Mouse (Mus musculus) neural tube, embryonic 15.5 days (tissue): ENCODE results near the gene Flnc. TPM values are rescaled to one million over a fixed set of nuclear protein-coding genes. Genes with fewer than 3 reads are reported as not detected.
A peak's percentile ranks its signal among the peaks of the same experiment; 100 is the strongest.

Source experiments
- ATAC-seq: fragments of 200-750 bp; cut with Nextera tagmentation; 2 replicates; pipeline ENCODE4 v1.8.0; 2017; ENCODE audit warnings: mild to moderate bottlenecking, moderate TSS enrichment, moderate library complexity; ENCODE audit not compliant: low FRiP score
- H3K27ac ChIP-seq: fragments of 300-500 bp; sonication (generic); replicated peaks from 2 replicates; pipeline ENCODE4 v1.5.1; 2015; ENCODE audit warnings: mild to moderate bottlenecking, inconsistent platforms
- H3K27me3 ChIP-seq: fragments of 300-500 bp; sonication (generic); replicated peaks from 2 replicates; pipeline ENCODE4 v1.6.1; 2015; ENCODE audit warnings: inconsistent platforms
- H3K36me3 ChIP-seq: fragments of 300-500 bp; sonication (generic); 2 replicates; pipeline ENCODE4 v1.6.1; 2015; ENCODE audit warnings: inconsistent platforms
- H3K4me1 ChIP-seq: fragments of 300-500 bp; sonication (generic); 2 replicates; pipeline ENCODE4 v1.6.1; 2015; ENCODE audit warnings: inconsistent platforms
- H3K4me2 ChIP-seq: fragments of 300-500 bp; sonication (generic); 2 replicates; pipeline ENCODE4 v1.6.1; 2015; ENCODE audit warnings: inconsistent platforms, mild to moderate bottlenecking, moderate library complexity
- H3K4me3 ChIP-seq: fragments of 300-500 bp; sonication (generic); replicated peaks from 2 replicates; pipeline ENCODE4 v1.5.1; 2015; ENCODE audit warnings: mild to moderate bottlenecking, inconsistent platforms
- H3K9ac ChIP-seq: fragments of 300-500 bp; sonication (generic); replicated peaks from 2 replicates; pipeline ENCODE4 v1.6.1; 2015; ENCODE audit warnings: mild to moderate bottlenecking, inconsistent platforms
- H3K9me3 ChIP-seq: fragments of 300-500 bp; sonication (generic); replicated peaks from 2 replicates; pipeline ENCODE4 v1.6.1; 2016; ENCODE audit warnings: inconsistent platforms
- WGBS: fragments of 180-500 bp; shearing (Covaris S2); methylation state at CpG from one replicate; pipeline ENCODE4 v1.1.7; 2015; ENCODE audit warnings: mixed read lengths; 5-methylcytosine and 5-hydroxymethylcytosine counted together
- polyA plus RNA-seq: library from polyadenylated mRNA; unstranded; fragments of >200 nt; fragmentation: Nextera tagmentation; extraction: Ambion mirVana; gene quantifications from 2 replicates; pipeline ENCODE4 v1.2.1, GENCODE M21; 2015

Flnc gene
- polyA plus RNA-seq, 1 experiment from 2014 or later = 5.2 TPM

DNA sequence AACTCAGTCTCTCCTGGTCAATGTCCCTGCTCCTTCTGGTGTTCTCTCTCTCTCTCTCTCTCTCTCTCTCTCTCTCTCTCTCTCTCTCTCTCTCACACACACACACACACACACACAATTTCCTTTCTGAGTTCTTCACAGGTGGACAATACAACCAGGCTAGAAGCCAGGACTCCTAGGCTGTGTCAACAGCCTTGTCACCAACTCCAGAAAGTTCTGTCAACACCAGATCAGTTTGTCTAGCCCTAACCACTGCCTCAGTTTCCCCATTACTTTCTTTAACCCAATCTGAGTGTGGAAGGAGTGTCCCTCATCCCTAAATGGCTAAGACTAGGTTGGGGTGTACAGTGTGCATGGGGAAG, 399 bp upstream of the Flnc start:
- peaks cover 53% of the 10 kb centered on the region for H3K27me3 ChIP-seq
- ATAC-seq = no peak
- H3K4me1 ChIP-seq = peaks cover 49% of the 10 kb centered on the region
- no peaks in the 10 kb centered on the region for H3K9me3 ChIP-seq
- peak overlapping the region; percentile 45; the same call in 1 of the 2 replicates for H3K9ac ChIP-seq
- peak overlapping the region; percentile 73 for H3K4me2 ChIP-seq
- peak overlapping the region; percentile 45 for H3K4me3 ChIP-seq
- no peaks in the 10 kb centered on the region for H3K36me3 ChIP-seq
- H3K27ac ChIP-seq = no peak overlapping the region

DNA sequence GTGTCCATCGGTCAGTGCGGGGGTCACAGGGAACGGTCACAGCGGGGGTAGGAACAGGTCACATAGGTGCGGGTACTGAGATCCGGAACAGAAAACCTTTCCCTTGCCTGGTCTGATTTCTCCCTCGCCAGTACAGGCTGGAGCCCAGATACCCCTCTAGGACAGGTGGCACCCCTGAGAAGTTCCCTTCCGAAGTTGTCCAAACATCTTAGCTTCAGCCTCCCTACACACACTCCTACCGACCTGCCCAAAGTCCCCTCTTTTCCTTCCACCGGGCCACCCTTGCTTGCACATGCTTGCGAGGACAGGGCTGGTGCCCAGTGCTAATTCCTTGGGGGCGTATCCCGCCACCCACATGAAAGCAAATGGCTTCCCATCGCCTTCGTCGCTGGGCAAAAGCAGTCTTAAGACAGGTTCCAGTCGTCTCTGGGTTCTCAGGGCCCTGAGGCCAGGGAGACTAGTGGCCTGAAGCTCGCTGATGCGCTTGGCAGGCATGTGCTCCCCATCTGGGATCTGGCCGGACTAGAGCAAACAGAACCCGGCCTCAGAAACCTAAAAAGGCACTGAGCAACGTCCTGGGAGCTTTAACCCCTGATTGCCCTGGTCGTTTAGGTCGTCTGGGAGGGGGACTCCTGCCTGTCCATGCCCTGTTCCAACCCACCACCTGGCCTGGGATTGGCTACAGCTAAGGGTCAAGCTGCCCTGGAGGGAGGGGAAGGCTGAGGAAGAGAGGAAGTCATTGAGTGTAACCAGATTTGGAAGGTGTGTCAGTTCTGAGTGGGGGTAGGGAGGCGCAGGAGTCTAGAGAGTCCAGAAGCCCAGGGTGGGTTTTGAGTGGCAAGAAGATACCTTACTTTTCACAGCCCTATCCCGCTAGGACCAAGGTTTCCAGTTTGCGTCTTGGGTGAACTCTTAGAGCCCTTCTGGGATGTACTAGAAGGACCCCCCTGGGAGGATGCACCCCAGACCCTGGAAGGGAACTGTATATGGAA, 1.0 kb downstream of the Flnc start:
- Histone ChIP-seq H3K9me3 (no peaks in the 10 kb centered on the region), H3K4me3 (peak overlapping the region; percentile 45), H3K4me1 (peaks cover 49% of the 10 kb centered on the region), H3K27me3 (peaks cover 53% of the 10 kb centered on the region), H3K36me3 (no peaks in the 10 kb centered on the region), H3K4me2 (peak overlapping the region; percentile 73), H3K27ac (peak overlapping the region; percentile 76), H3K9ac (peak overlapping the region; percentile 45)
- no peak for ATAC-seq
- 8% methylated on average over 27 of the region's 27 CpGs for WGBS

DNA sequence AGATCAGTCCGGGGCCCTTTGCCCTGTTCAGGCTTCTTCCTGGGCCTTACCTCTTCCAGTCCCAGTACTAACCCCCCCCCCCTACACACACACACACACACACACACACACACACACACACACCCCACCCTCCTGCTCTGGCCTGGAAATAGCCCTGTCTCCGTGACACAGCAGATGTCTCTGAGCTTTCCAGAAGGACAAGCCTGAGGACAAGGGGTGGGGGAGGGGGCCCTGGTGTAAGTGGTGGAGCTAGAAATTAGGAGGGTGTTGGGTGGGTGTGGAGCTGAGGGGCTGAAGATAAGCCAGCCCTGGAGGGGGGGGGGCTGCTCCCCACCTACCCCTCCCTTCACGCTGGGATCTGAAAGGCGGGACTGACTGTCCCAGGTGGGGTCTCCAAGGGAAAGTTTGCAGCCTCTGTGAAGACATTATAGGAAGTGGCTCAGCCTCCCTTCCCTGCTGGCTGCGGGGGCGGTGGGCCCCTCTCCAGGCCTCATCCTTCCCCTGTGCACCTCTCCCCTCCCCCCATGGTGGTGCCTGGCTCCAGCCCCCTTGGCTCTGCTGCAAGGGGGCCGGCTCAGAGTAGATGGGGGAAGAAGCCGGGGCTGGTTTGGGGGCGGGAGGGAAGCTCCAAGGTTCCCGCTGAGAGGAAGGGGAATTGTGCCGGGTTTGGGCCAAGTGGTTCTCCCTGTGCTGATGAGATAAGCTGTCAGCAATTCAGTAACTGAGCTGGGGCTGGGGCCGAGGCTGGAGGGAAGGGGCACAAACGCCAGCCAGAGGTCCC, 2.0 kb downstream of the Flnc start:
- H3K36me3 ChIP-seq = no peaks in the 10 kb centered on the region

DNA sequence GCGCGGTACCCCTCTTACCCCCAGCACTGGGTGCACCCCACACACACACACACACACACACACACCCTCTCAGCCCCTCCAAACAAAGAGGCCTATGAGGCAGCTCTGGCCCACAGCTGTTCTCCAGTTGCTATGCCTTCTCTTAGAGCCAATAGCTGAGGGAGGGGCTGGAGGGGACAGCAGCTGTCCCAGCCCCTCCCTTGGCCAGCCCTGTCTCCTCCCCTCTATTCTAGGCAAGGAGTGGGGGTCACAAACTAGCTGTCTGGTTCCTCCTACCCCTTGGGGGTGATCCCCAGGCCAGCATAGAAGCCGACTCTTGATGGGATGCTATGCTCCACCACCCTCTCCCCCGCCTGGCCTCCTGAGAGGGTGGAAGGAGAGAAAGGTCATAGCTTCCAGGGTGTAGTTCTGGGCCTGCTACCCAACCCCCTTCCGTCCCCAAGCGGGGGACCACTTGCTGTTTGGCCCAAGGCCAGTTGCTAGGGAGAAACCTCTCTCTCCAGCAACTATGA, 2.9 kb downstream of the Flnc start:
- peak overlapping the region; percentile 45 for H3K4me3 ChIP-seq
- no peaks in the 10 kb centered on the region for H3K9me3 ChIP-seq
- H3K9ac ChIP-seq = peak overlapping the region; percentile 23; the same call in 1 of the 2 replicates
- H3K4me2 ChIP-seq = peak overlapping the region; percentile 73
- H3K27ac ChIP-seq = peak overlapping the region; percentile 76
- H3K27me3 ChIP-seq = peaks cover 45% of the 10 kb centered on the region
- 10% methylated on average over 6 of the region's 6 CpGs for WGBS
- H3K4me1 ChIP-seq = peaks cover 49% of the 10 kb centered on the region
- peak; percentile 58 for ATAC-seq
- no peaks in the 10 kb centered on the region for H3K36me3 ChIP-seq

More for the DNA sequence above, 2.0 kb downstream of the Flnc start:
- Histone ChIP-seq H3K27me3 (peaks cover 53% of the 10 kb centered on the region), H3K27ac (peak overlapping the region; percentile 76), H3K9ac (no peak overlapping the region; the same call in 1 of the 2 replicates), H3K9me3 (no peaks in the 10 kb centered on the region), H3K4me3 (peak overlapping the region; percentile 45), H3K4me1 (peaks cover 49% of the 10 kb centered on the region), H3K4me2 (peak overlapping the region; percentile 73)
- ATAC-seq = peak; percentile 56
- 6% methylated on average over 13 of the region's 13 CpGs for WGBS

DNA sequence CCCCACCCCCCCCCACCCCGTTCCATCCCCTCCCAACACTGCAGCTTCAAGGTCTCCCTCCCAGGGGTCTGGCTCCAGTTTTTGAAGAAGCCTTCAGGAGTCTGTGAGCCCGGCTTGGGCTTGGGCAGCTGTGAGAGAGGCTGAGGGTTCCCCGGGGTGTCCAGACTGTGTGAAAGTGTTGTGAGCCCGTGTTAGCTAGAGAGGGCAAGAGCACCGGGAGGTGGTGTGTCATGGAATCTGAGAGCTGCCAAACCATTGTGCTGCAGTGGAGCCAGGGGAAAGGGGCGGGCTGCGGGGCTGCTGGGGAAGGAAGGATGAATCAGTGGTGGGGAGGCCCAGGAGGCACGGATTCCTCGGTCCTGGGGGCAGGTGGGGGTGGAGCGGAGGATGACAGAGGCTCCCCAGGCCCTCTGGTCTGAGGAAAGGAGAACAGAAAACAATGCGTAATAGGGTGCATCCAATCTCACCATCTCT, 3.4 kb downstream of the Flnc start:
- peak overlapping the region; percentile 73 for H3K4me2 ChIP-seq
- 0 out of 2 replicates have a peak overlapping the region, but pooled peaks have one; percentile 0 for H3K4me3 ChIP-seq
- peak overlapping the region; percentile 76 for H3K27ac ChIP-seq
- 0 out of 2 replicates have a peak overlapping the region, but pooled peaks have one; percentile 23 for H3K9ac ChIP-seq
- H3K9me3 ChIP-seq = no peaks in the 10 kb centered on the region
- 4% methylated on average over 11 of the region's 11 CpGs for WGBS
- peaks cover 46% of the 10 kb centered on the region for H3K4me1 ChIP-seq
- peaks cover 41% of the 10 kb centered on the region for H3K27me3 ChIP-seq
- H3K36me3 ChIP-seq = no peaks in the 10 kb centered on the region
- ATAC-seq = peak; percentile 18

DNA sequence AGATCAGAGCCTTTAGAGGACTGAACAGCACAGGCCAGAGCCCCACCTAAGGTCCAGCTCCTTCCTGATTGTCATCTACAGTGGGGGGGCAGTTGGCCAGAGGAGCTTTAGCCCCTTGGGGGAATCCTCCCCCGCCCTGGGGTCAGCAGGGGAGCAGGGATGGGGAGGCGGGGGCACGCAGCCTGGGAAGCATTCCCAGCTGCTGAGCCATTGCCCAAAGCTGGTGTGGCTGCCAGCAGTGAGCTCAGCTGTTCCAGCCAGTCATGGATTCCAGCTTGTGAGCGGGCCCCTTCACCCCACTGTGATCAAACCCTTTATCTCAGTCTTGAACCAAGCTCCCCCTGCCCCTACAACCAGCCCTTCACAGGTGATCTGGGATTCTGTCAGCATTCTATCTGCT, 6.2 kb downstream of the Flnc start:
- Histone ChIP-seq H3K4me2 (no peak overlapping the region), H3K4me1 (peaks cover 23% of the 10 kb centered on the region), H3K27ac (no peak overlapping the region), H3K4me3 (no peak overlapping the region), H3K9ac (no peak overlapping the region), H3K36me3 (no peaks in the 10 kb centered on the region), H3K9me3 (no peaks in the 10 kb centered on the region), H3K27me3 (peaks cover 16% of the 10 kb centered on the region; the same call in 1 of the 2 replicates)
- no peak for ATAC-seq
- WGBS = 81% methylated on average over 4 of the region's 4 CpGs

DNA sequence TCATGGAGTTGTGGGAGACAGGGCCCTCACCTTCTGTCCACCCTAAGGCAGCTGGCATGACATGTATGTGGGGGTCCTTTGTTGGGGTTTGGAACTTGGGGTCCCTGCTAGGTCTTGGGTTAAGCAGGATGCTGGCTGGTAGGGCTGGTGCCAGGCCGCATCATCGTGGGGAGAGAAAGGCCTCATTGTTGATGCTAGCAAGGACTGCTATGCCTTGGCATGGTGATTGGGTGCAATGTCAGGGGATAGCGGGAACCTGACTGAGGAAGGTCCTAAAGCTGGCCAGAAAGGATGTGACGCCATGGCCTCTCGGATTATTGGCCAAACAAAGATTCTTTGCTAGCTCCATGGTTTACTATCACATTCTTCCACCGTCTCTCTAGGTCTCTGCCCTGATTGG, 6.7 kb downstream of the Flnc start:
- no peak overlapping the region for H3K4me3 ChIP-seq
- 91% methylated on average over 6 of the region's 6 CpGs for WGBS

DNA sequence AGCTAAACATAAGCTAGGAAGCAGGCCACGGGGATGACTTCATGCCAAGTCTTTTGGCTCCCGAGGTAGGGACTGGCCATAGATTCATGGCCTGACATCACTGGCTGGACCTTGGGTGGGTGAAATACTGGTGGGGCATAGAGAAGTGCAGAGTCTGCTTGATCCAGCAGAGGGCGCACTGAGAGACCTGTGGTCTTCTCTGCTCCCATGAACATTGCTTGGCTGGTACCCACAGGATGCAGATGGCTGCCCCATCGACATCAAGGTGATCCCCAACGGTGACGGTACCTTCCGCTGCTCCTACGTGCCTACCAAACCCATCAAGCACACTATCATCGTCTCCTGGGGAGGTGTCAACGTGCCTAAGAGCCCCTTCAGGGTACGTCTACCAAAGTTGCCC, 11.7 kb downstream of the Flnc start:
- Histone ChIP-seq H3K9me3 (no peaks in the 10 kb centered on the region), H3K36me3 (no peaks in the 10 kb centered on the region; the same call in 1 of the 2 replicates), H3K4me3 (no peak overlapping the region), H3K27ac (no peak overlapping the region), H3K27me3 (no peaks in the 10 kb centered on the region), H3K9ac (no peak overlapping the region), H3K4me1 (no peaks in the 10 kb centered on the region), H3K4me2 (no peak overlapping the region)
- 73% methylated on average over 11 of the region's 11 CpGs for WGBS
- no peak for ATAC-seq

More for the DNA sequence above, 6.7 kb downstream of the Flnc start:
- Histone ChIP-seq H3K4me1 (peaks cover 19% of the 10 kb centered on the region), H3K9me3 (no peaks in the 10 kb centered on the region), H3K27ac (no peak overlapping the region), H3K27me3 (peaks cover 12% of the 10 kb centered on the region; the same call in 1 of the 2 replicates), H3K36me3 (no peaks in the 10 kb centered on the region), H3K4me2 (no peak overlapping the region), H3K9ac (no peak overlapping the region)
- no peak for ATAC-seq

DNA sequence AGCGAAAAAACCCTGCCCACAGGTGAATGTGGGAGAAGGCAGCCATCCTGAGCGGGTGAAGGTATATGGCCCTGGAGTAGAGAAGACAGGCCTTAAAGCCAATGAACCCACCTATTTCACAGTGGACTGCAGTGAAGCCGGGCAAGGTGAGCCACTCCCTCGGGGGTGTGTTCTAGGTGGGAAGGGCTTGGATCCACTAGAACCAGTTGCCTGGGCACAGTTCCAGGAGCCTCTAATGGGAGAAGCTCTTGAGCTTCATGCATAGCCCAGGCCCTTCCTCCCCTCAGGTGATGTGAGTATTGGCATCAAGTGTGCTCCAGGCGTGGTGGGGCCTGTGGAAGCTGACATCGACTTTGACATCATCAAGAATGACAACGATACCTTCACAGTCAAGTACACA, 12.3 kb downstream of the Flnc start:
- no peaks in the 10 kb centered on the region for H3K9me3 ChIP-seq
- H3K4me3 ChIP-seq = no peak overlapping the region
- no peaks in the 10 kb centered on the region for H3K27me3 ChIP-seq
- no peak for ATAC-seq
- H3K4me1 ChIP-seq = no peaks in the 10 kb centered on the region
- no peak overlapping the region for H3K9ac ChIP-seq
- no peak overlapping the region for H3K4me2 ChIP-seq
- no peaks in the 10 kb centered on the region; the same call in 1 of the 2 replicates for H3K36me3 ChIP-seq
- no peak overlapping the region for H3K27ac ChIP-seq
- WGBS = 94% methylated on average over 7 of the region's 7 CpGs

DNA sequence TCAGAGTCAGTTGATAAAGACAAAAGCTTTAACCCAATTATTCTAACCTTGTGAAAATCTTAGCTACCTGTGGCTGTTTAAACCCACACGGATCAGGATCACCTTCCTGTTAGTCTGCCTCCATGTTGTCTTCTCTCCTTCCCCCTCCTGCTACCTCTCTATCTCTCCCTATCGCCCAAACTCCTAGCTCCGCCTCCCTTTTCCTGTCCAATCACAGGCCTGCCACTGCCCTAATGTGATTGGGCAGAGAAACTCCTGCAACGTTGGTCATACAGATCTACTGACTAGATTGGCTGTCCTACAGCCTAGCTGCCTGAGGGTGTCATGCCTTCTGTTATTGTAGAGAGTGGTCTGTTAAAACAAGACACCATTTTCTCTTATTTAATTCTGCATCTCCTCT, 16.8 kb downstream of the Flnc start:
- 28% methylated on average over 4 of the region's 4 CpGs for WGBS
- ATAC-seq = no peak
- no peaks in the 10 kb centered on the region for H3K4me1 ChIP-seq
- H3K9ac ChIP-seq = no peak overlapping the region
- H3K4me3 ChIP-seq = no peak overlapping the region
- H3K36me3 ChIP-seq = no peaks in the 10 kb centered on the region; the same call in 1 of the 2 replicates
- H3K9me3 ChIP-seq = no peaks in the 10 kb centered on the region
- H3K27ac ChIP-seq = no peak overlapping the region
- no peaks in the 10 kb centered on the region for H3K27me3 ChIP-seq
- H3K4me2 ChIP-seq = no peak overlapping the region

DNA sequence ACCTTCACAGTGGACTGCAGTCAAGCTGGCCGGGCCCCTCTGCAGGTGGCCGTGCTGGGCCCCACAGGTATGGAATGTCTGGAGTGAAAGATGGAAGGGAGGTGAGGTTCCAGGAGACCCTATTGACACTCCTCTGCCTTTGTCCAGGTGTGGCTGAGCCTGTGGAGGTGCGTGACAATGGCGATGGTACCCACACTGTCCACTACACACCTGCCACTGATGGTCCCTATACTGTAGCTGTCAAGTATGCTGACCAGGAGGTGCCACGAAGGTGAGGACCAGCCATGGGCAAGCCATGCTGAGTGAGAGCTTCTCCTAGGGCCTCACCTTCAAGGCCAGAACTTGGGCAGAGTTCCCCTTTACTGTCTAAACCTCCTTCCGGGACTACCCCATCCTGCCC, 17.6 kb downstream of the Flnc start:
- no peak overlapping the region for H3K4me3 ChIP-seq
- H3K4me2 ChIP-seq = no peak overlapping the region
- H3K4me1 ChIP-seq = no peaks in the 10 kb centered on the region
- ATAC-seq = no peak
- H3K27me3 ChIP-seq = no peaks in the 10 kb centered on the region
- 98% methylated on average over 6 of the region's 6 CpGs for WGBS
- H3K27ac ChIP-seq = no peak overlapping the region
- H3K36me3 ChIP-seq = peaks cover 2% of the 10 kb centered on the region; the same call in 1 of the 2 replicates
- H3K9ac ChIP-seq = no peak overlapping the region
- no peaks in the 10 kb centered on the region for H3K9me3 ChIP-seq
